Mouse (Mus musculus): ENCODE measurements around the gene Arhgef17.

Arhgef17 gene

GRCm38 (mm10) chr7:100938106-100938505 lies 6.2 kb upstream of the Arhgef17 start:
- no peak for DNase-seq

- no peak for DNase-seq
Observed at GRCm38 (mm10) chr7:100937481-100937880, 5.6 kb upstream of the Arhgef17 start.

GRCm38 (mm10) chr7:100933520-100933919 lies 1.6 kb upstream of the Arhgef17 start:
- no peak for DNase-seq

GRCm38 (mm10) chr7:100932481-100933007 lies 637 bp upstream of the Arhgef17 start:
- DNase-seq, result peak; percentile 69

GRCm38 (mm10) chr7:100931316-100931925 lies 486 bp downstream of the Arhgef17 start:
- no peak for DNase-seq

GRCm38 (mm10) chr7:100930619-100931315 lies 1.1 kb downstream of the Arhgef17 start:
- DNase-seq, result no peak

- no peak for DNase-seq
Observed at GRCm38 (mm10) chr7:100929639-100930303, 2.1 kb downstream of the Arhgef17 start.

- no peak for DNase-seq
Observed at GRCm38 (mm10) chr7:100928456-100928855, 3.5 kb downstream of the Arhgef17 start.

- DNase-seq, result no peak
Observed at GRCm38 (mm10) chr7:100927287-100928000, 4.5 kb downstream of the Arhgef17 start.

- DNase-seq, result no peak
Observed at GRCm38 (mm10) chr7:100926311-100926923, 5.5 kb downstream of the Arhgef17 start.

GRCm38 (mm10) chr7:100924674-100925445 lies 7.0 kb downstream of the Arhgef17 start:
- no peak for DNase-seq

GRCm38 (mm10) chr7:100924200-100924599 lies 7.7 kb downstream of the Arhgef17 start:
- no peak for DNase-seq

GRCm38 (mm10) chr7:100922907-100923306 lies 9.0 kb downstream of the Arhgef17 start:
- DNase-seq, result no peak

- DNase-seq, result no peak
Observed at GRCm38 (mm10) chr7:100921289-100921688, 10.6 kb downstream of the Arhgef17 start.

GRCm38 (mm10) chr7:100919809-100920107 lies 12.1 kb downstream of the Arhgef17 start:
- no peak for DNase-seq

GRCm38 (mm10) chr7:100919006-100919808 lies 12.7 kb downstream of the Arhgef17 start:
- no peak for DNase-seq

GRCm38 (mm10) chr7:100918176-100918575 lies 13.7 kb downstream of the Arhgef17 start:
- DNase-seq, result no peak

GRCm38 (mm10) chr7:100917751-100918150 lies 14.2 kb downstream of the Arhgef17 start:
- no peak for DNase-seq

- DNase-seq, result no peak
Observed at GRCm38 (mm10) chr7:100916526-100916925, 15.4 kb downstream of the Arhgef17 start.

GRCm38 (mm10) chr7:100915204-100915603 lies 16.7 kb downstream of the Arhgef17 start:
- no peak for DNase-seq

GRCm38 (mm10) chr7:100911791-100912190 lies 20.1 kb downstream of the Arhgef17 start:
- DNase-seq, result no peak
